Mouse (Mus musculus) E14TG2a.4 (cell line): ENCODE results near the gene Rbm8a2.

Experiments used
- H3K27me3 ChIP-seq: 2 replicates; pipeline ENCODE4 v1.6.1; 2014; ENCODE audit warnings: low read length, control low read depth; ENCODE audit not compliant: insufficient read depth
- H3K36me3 ChIP-seq: 2 replicates; pipeline ENCODE4 v1.6.1; 2014; ENCODE audit warnings: low read length, control low read depth; ENCODE audit not compliant: insufficient read depth
- H3K4me1 ChIP-seq: replicated peaks from 2 replicates; pipeline ENCODE4 v1.6.1; 2014; ENCODE audit warnings: low read depth, low read length, control low read depth
- H3K4me3 ChIP-seq: replicated peaks from 2 replicates; pipeline ENCODE4 v1.5.1; 2014; ENCODE audit warnings: mild to moderate bottlenecking, low read length
- H3K9me3 ChIP-seq: 2 replicates; pipeline ENCODE4 v1.6.1; 2014; ENCODE audit warnings: low read length, control low read depth
- CTCF ChIP-seq: conservative IDR thresholded peaks from 2 replicates; pipeline ENCODE4 v1.5.1; 2014; ENCODE audit warnings: low read length
- NANOG ChIP-seq: IDR thresholded peaks from 2 replicates; pipeline ENCODE4 v1.6.1; 2014; ENCODE audit warnings: borderline replicate concordance, low read length, mixed read lengths
- POU5F1 ChIP-seq: IDR thresholded peaks from 2 replicates; pipeline ENCODE4 v1.6.1; 2014; ENCODE audit warnings: low read length, borderline replicate concordance

Rbm8a2 gene

DNA sequence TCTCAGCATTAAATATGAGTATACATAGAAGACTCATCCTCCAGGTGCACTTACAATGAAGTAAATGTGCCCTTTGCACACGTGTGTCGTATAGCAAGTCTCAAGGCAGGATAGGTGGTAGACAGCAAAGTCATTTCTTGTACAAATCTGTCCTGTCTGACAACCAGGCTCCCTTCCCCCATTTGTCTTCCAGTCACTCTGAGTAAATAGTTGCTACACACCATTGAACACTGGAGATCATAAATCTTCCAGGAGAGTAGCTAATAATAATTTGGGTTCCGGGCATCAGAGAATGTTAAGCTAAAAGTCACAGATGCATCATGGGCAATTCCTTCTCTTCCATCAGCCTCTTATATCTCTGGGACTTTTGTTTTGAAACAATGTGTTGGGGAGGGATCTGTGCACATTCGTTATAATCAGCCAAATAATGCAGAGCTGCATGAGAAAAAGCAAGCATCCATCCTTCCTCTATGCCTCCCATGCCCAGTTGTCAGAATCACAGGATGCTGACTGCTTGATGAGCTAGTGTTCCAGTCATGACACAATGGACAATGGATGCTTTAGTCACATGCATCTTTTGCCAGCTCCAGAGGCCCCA, 32.1 kb downstream of the Rbm8a2 start:
- no peaks in the 10 kb centered on the region for H3K36me3 ChIP-seq
- no peaks in the 10 kb centered on the region for H3K27me3 ChIP-seq
- H3K9me3 ChIP-seq, result no peaks in the 10 kb centered on the region
- TF ChIP-seq CTCF (no peak), NANOG (no peak), POU5F1 (no peak)
- H3K4me3 ChIP-seq, result no peak overlapping the region
- H3K4me1 ChIP-seq, result no peaks in the 10 kb centered on the region

DNA sequence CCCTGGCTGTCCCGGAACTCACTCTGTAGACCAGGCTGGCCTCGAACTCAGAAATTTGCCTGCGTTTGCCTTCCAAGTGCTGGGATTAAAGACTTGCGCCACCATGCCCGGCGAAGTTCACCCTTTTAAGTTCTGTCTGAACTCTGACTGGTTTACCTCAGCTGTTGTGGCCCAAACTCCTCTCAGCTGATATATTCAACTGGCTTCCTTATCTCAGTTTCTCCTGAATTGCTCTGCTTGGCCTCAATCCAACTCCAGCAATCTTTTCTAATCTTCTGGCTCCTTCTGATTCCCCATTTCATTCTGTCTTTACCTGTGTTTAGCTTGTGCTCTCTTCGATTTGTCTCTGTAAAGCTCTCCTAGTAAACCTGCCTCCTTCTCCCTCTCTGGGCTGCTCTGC, 35.7 kb downstream of the Rbm8a2 start:
- no peak for TF ChIP-seq CTCF
- no peak for TF ChIP-seq NANOG
- TF ChIP-seq POU5F1, result no peak
- Histone ChIP-seq H3K4me1 (no peaks in the 10 kb centered on the region), H3K27me3 (no peaks in the 10 kb centered on the region), H3K9me3 (no peaks in the 10 kb centered on the region), H3K4me3 (no peak overlapping the region), H3K36me3 (no peaks in the 10 kb centered on the region)

DNA sequence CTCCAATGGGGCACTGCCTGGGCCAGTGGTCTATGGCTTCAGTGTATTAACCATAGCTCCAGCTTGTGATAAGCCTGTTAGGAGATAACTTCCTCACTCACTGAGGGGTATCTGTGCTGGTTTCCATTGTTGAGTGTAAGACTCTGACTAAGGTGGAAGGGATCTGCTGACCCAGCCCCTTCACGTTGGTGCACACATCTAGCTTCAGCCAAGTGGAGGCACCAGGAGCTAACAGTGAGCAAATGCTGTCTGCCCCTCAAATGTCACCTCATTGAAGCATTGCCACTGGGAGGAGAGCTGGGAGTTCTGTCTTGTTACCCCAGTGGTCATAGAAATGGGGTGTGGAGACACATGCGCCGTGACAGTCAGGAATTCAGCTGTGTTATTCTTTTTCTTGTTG, 40.2 kb downstream of the Rbm8a2 start:
- no peak for TF ChIP-seq CTCF
- TF ChIP-seq POU5F1, result no peak
- TF ChIP-seq NANOG, result no peak
- Histone ChIP-seq H3K4me3 (no peak overlapping the region), H3K9me3 (no peaks in the 10 kb centered on the region), H3K36me3 (no peaks in the 10 kb centered on the region), H3K27me3 (no peaks in the 10 kb centered on the region), H3K4me1 (peaks cover 3% of the 10 kb centered on the region; the same call in 1 of the 2 replicates)

DNA sequence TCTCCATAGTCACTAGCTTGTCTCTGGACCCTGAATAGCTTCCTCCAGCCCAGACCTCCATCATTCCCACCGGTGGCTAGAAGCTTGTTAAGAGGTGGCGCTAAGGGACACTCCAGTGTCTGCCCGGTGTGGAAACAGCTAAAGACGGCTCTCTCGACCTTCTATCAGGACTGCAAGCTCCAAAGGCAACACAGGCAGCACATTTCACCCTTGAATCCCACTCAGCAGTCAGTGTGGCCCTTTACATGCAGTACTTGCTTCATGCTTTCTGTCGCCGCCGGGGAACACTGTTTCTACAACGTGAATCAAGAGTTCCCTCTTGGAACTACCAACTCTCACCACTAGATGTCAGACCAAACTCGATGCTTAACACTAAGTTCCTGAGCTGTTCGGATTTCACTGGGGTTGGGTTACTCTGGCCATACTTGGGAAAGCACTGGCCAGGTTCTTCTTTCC, 42.6 kb downstream of the Rbm8a2 start:
- Histone ChIP-seq H3K4me1 (peaks cover 3% of the 10 kb centered on the region; the same call in 1 of the 2 replicates), H3K27me3 (0 out of 2 replicates have a peak, but pooled peaks cover 3% of the 10 kb centered on the region), H3K9me3 (peaks cover 5% of the 10 kb centered on the region; the same call in 1 of the 2 replicates), H3K36me3 (no peaks in the 10 kb centered on the region), H3K4me3 (0 out of 2 replicates have a peak overlapping the region, but pooled peaks have one; percentile 23)
- TF ChIP-seq NANOG, result no peak
- peak; percentile 73 for TF ChIP-seq CTCF
- TF ChIP-seq POU5F1, result no peak

DNA sequence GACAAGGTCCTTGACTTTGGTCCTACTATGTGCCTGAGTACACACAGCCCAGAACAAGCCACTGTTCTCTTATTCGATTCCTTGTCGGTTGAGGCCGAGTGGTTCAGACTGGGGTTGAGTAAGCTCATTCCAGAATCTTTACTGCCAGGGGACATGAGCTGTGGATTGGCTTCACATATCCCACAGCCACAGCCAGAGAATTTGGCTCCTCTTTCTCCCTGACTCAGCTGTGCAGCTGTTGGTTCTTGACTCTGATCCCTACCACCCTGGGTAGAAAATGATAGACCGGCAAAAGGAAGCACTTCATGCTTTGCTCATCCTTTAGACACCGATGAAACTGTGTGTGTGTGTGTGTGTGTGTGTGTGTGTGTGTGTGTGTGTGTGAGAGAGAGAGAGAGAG, 47.5 kb downstream of the Rbm8a2 start:
- Histone ChIP-seq H3K27me3 (0 out of 2 replicates have a peak, but pooled peaks cover 3% of the 10 kb centered on the region), H3K4me1 (peaks cover 3% of the 10 kb centered on the region; the same call in 1 of the 2 replicates), H3K9me3 (peaks cover 5% of the 10 kb centered on the region; the same call in 1 of the 2 replicates), H3K4me3 (no peak overlapping the region), H3K36me3 (no peaks in the 10 kb centered on the region)
- no peak for TF ChIP-seq NANOG
- no peak for TF ChIP-seq CTCF
- TF ChIP-seq POU5F1, result no peak
